Mouse (Mus musculus) MEL (cell line): ENCODE results near the gene Pkdcc. TPM values are rescaled to one million over a fixed set of nuclear protein-coding genes. Genes with fewer than 3 reads are reported as not detected.

Experiments used
- DNase-seq: peaks from one replicate; pipeline ENCODE4 v3.0.0; 2011; ENCODE audit warnings: low read depth, low spot score
- H3K27ac ChIP-seq: 2 replicates; pipeline ENCODE4 v1.5.1; 2012; ENCODE audit warnings: low read depth, mild to moderate bottlenecking, control low read depth, low read length, moderate library complexity; ENCODE audit not compliant: control insufficient read depth
- H3K27me3 ChIP-seq, 2 experiments: fragments of 150-350 bp in 1 of 2; sonication (generic) in 1 of 2; 2 replicates each; pipeline ENCODE4 v1.6.1; 2012; ENCODE audit warnings: low read length in 2 of 2, mild to moderate bottlenecking in 2 of 2, improper control_type of control experiment in 1 of 2, moderate library complexity in 1 of 2; ENCODE audit not compliant: insufficient read depth in 2 of 2, control insufficient read depth in 1 of 2
- H3K36me3 ChIP-seq, 2 experiments: 2 replicates each; pipeline ENCODE4 v1.6.1; 2012 to 2014; ENCODE audit warnings: low read length in 2 of 2, improper control_type of control experiment in 1 of 2, inconsistent platforms in 1 of 2, mild to moderate bottlenecking in 1 of 2; ENCODE audit not compliant: insufficient read depth in 2 of 2, control insufficient read depth in 1 of 2
- H3K4me1 ChIP-seq, 2 experiments: fragments of 150-350 bp in 1 of 2; sonication (generic) in 1 of 2; 2 replicates each; pipeline ENCODE4 v1.6.1; 2012; ENCODE audit warnings: low read length in 2 of 2, improper control_type of control experiment in 1 of 2, mild to moderate bottlenecking in 1 of 2; ENCODE audit not compliant: insufficient read depth in 2 of 2, control insufficient read depth in 1 of 2
- H3K4me3 ChIP-seq, 2 experiments: fragments of 150-350 bp in 1 of 2; sonication (generic) in 1 of 2; 2 replicates each; pipeline ENCODE4 v1.5.1; 2012; ENCODE audit warnings: low read depth in 2 of 2, low read length in 2 of 2, mild to moderate bottlenecking in 2 of 2, moderate library complexity in 2 of 2, control low read depth in 1 of 2, improper control_type of control experiment in 1 of 2; ENCODE audit not compliant: control insufficient read depth in 1 of 2, insufficient read depth in 1 of 2
- H3K79me2 ChIP-seq: 2 replicates; pipeline ENCODE4 v1.6.1; 2012; ENCODE audit warnings: mild to moderate bottlenecking, low read length, moderate library complexity; ENCODE audit not compliant: control insufficient read depth, poor library complexity, insufficient read depth
- H3K9ac ChIP-seq: 2 replicates; pipeline ENCODE4 v1.6.1; 2012; ENCODE audit warnings: low read depth, mild to moderate bottlenecking, control low read depth, low read length, moderate library complexity; ENCODE audit not compliant: control insufficient read depth, poor library complexity, severe bottlenecking
- H3K9me3 ChIP-seq: fragments of 150-350 bp; sonication (generic); replicated peaks from 2 replicates; pipeline ENCODE4 v1.6.1; 2012; ENCODE audit warnings: mild to moderate bottlenecking, low read length, improper control_type of control experiment, moderate library complexity; ENCODE audit not compliant: insufficient read depth
- CHD1 ChIP-seq: IDR thresholded peaks from 2 replicates; pipeline ENCODE4 v1.6.1; 2012; ENCODE audit warnings: low read depth, mild to moderate bottlenecking, inconsistent platforms, low read length, improper control_type of control experiment
- CHD2 ChIP-seq: IDR thresholded peaks from 2 replicates; pipeline ENCODE4 v1.6.1; 2011; ENCODE audit warnings: low read length, improper control_type of control experiment
- CTCF ChIP-seq, 3 experiments: IDR thresholded peaks in 2 of 3; conservative IDR thresholded peaks in 1 of 3; 2 replicates each; pipeline ENCODE4 v1.5.1; 2011 to 2012; ENCODE audit warnings: low read length in 3 of 3, low read depth in 2 of 3, mild to moderate bottlenecking in 2 of 3, improper control_type of control experiment in 1 of 3, inconsistent platforms in 1 of 3, mixed read lengths in 1 of 3, moderate library complexity in 1 of 3; ENCODE audit not compliant: control insufficient read depth in 1 of 3, insufficient read depth in 1 of 3, poor library complexity in 1 of 3, severe bottlenecking in 1 of 3
- E2F4 ChIP-seq: IDR thresholded peaks from 2 replicates; pipeline ENCODE4 v1.6.1; 2011; ENCODE audit warnings: low read depth, low read length, improper control_type of control experiment, borderline replicate concordance
- ELF1 ChIP-seq: IDR thresholded peaks from 2 replicates; pipeline ENCODE4 v1.6.1; 2014; ENCODE audit warnings: low read depth, mild to moderate bottlenecking, inconsistent platforms, low read length, improper control_type of control experiment, moderate library complexity
- EP300 ChIP-seq, 2 experiments: IDR thresholded peaks; 2 replicates each; pipeline ENCODE4 v1.6.1; 2011; ENCODE audit warnings: improper control_type of control experiment in 2 of 2, low read length in 2 of 2, low read depth in 1 of 2, mild to moderate bottlenecking in 1 of 2
- JUND ChIP-seq: IDR thresholded peaks from 2 replicates; pipeline ENCODE4 v1.6.1; 2011; ENCODE audit warnings: low read depth, mild to moderate bottlenecking, improper control_type of control experiment, low read length
- MAFK ChIP-seq: IDR thresholded peaks from 2 replicates; pipeline ENCODE4 v1.6.1; 2011; ENCODE audit warnings: low read depth, mild to moderate bottlenecking, low read length, improper control_type of control experiment, borderline replicate concordance
- MAZ ChIP-seq: IDR thresholded peaks from 2 replicates; pipeline ENCODE4 v1.6.1; 2012; ENCODE audit warnings: low read depth, mild to moderate bottlenecking, inconsistent platforms, low read length, improper control_type of control experiment
- MXI1 ChIP-seq: IDR thresholded peaks from 2 replicates; pipeline ENCODE4 v1.6.1; 2011; ENCODE audit warnings: mild to moderate bottlenecking, low read depth, low read length, improper control_type of control experiment
- MYB ChIP-seq: IDR thresholded peaks from 2 replicates; pipeline ENCODE4 v1.6.1; 2011; ENCODE audit warnings: mild to moderate bottlenecking, low read depth, low read length, improper control_type of control experiment
- NRF1 ChIP-seq: IDR thresholded peaks from 2 replicates; pipeline ENCODE4 v1.6.1; 2014; ENCODE audit warnings: low read depth, mild to moderate bottlenecking, inconsistent platforms, low read length, improper control_type of control experiment, moderate library complexity; ENCODE audit not compliant: poor library complexity, insufficient read depth, severe bottlenecking
- RAD21 ChIP-seq: IDR thresholded peaks from 2 replicates; pipeline ENCODE4 v1.6.1; 2011; ENCODE audit warnings: mild to moderate bottlenecking, low read depth, low read length, improper control_type of control experiment
- RCOR1 ChIP-seq: IDR thresholded peaks from 2 replicates; pipeline ENCODE4 v1.6.1; 2012; ENCODE audit warnings: low read depth, mild to moderate bottlenecking, inconsistent platforms, low read length, improper control_type of control experiment
- SIN3A ChIP-seq: IDR thresholded peaks from 2 replicates; pipeline ENCODE4 v1.6.1; 2012; ENCODE audit warnings: low read length, improper control_type of control experiment, inconsistent platforms
- USF1 ChIP-seq: IDR thresholded peaks from 2 replicates; pipeline ENCODE4 v1.6.1; 2014; ENCODE audit warnings: low read depth, mild to moderate bottlenecking, inconsistent platforms, low read length, improper control_type of control experiment, moderate library complexity
- USF2 ChIP-seq, 2 experiments: IDR thresholded peaks; 2 replicates each; pipeline ENCODE4 v1.6.1; 2011 to 2012; ENCODE audit warnings: improper control_type of control experiment in 2 of 2, low read length in 2 of 2, borderline replicate concordance in 1 of 2, inconsistent platforms in 1 of 2, low read depth in 1 of 2, mild to moderate bottlenecking in 1 of 2; ENCODE audit not compliant: insufficient read depth in 1 of 2
- ZMIZ1 ChIP-seq: IDR thresholded peaks from 2 replicates; pipeline ENCODE4 v1.6.1; 2012; ENCODE audit warnings: low read depth, mild to moderate bottlenecking, inconsistent platforms, low read length, improper control_type of control experiment, moderate library complexity
- ZNF384 ChIP-seq: IDR thresholded peaks from 2 replicates; pipeline ENCODE4 v1.6.1; 2012; ENCODE audit warnings: low read depth, mild to moderate bottlenecking, inconsistent platforms, low read length, improper control_type of control experiment
- polyA plus RNA-seq, 2 experiments: library from polyadenylated mRNA; stranded (reverse) in 1 of 2; unstranded in 1 of 2; fragments of >175 nt in 1 of 2; fragments of >200 nt in 1 of 2; gene quantifications; 2 replicates each; pipeline versions ENCODE4 v1.2.1 to v1.2.4; 2012; ENCODE audit warnings: low replicate concordance in 2 of 2, low read depth in 1 of 2; ENCODE audit not compliant: insufficient read length in 2 of 2, insufficient read depth in 1 of 2, missing spikeins in 1 of 2
- total RNA-seq: library from RNA; depleted of rRNA; stranded (reverse); fragments of 300-350 nt; gene quantifications from 2 replicates; pipeline ENCODE4 v1.2.3, GENCODE M21; 2012

Gene Pkdcc
- total and polyA plus RNA-seq, 3 experiments = not detected

- no peaks in the 10 kb centered on the region for H3K36me3 ChIP-seq
- no peaks in the 10 kb centered on the region for H3K4me1 ChIP-seq
- H3K9me3 ChIP-seq = no peaks in the 10 kb centered on the region
- H3K27me3 ChIP-seq = no peaks in the 10 kb centered on the region
- H3K9ac ChIP-seq = no peak overlapping the region
- TF ChIP-seq CHD1 (no peak), MAZ (no peak), E2F4 (no peak), MYB (no peak)
- H3K79me2 ChIP-seq = no peaks in the 10 kb centered on the region
- DNase-seq = no peak
- no peak overlapping the region for H3K27ac ChIP-seq
- H3K4me3 ChIP-seq = no peak overlapping the region
Measured at GRCm38 (mm10) chr17:83224451-83224971, 9.4 kb downstream of the Pkdcc start.

GRCm38 (mm10) chr17:83226395-83226986 lies 11.4 kb downstream of the Pkdcc start:
- H3K79me2 ChIP-seq = no peaks in the 10 kb centered on the region
- no peaks in the 10 kb centered on the region for H3K4me1 ChIP-seq
- no peak overlapping the region for H3K9ac ChIP-seq
- TF ChIP-seq ZNF384 (no peak), CHD2 (no peak), RAD21 (no peak), RCOR1 (no peak), ELF1 (no peak), ZMIZ1 (no peak), EP300 (IDR thresholded peaks at IDR 0.05; ENCODE audit: low read depth in 1 of 2, low read length in 2 of 2) (no peak), USF1 (no peak), MAFK (no peak), MYB (no peak), NRF1 (no peak), MXI1 (no peak), USF2 (IDR thresholded peaks at IDR 0.05; ENCODE audit: borderline replicate concordance in 1 of 2, insufficient read depth in 1 of 2, low read depth in 1 of 2, low read length in 2 of 2) (no peak), SIN3A (no peak), CTCF (IDR thresholded peaks at IDR 0.05 in 2 of 3, conservative IDR thresholded peaks at IDR 0.05 in 1 of 3; ENCODE audit: control insufficient read depth in 1 of 3, insufficient read depth in 1 of 3, low read depth in 2 of 3, low read length in 3 of 3, poor library complexity in 1 of 3, severe bottlenecking in 1 of 3) (no peak), JUND (no peak), MAZ (no peak)
- TF ChIP-seq, all 39 proteins: peak for 0
- Histone ChIP-seq H3K27ac (no peak overlapping the region), H3K4me3 (no peak overlapping the region), H3K9me3 (no peaks in the 10 kb centered on the region), H3K27me3 (no peaks in the 10 kb centered on the region; a peak in 1 of 4 replicates), H3K36me3 (no peaks in the 10 kb centered on the region)
- no peak for DNase-seq
